Mouse (Mus musculus): ENCODE measurements around the gene Mylpf. TPM values are rescaled to one million over a fixed set of nuclear protein-coding genes. Genes with fewer than 3 reads are reported as not detected.

Gene Mylpf
- polyA plus RNA-seq, 1 experiment from 2014 or later = 37.5 TPM

- Histone ChIP-seq H3K4me2 (peak overlapping the region; percentile 88), H3K27me3 (ENCODE audit: control insufficient read depth, insufficient read depth, low read length) (no peaks in the 10 kb centered on the region), H3K9ac (ENCODE audit: low read depth, low read length) (no peak overlapping the region), H3K27ac (ENCODE audit: low read depth, low read length) (no peak overlapping the region), H3K36me3 (ENCODE audit: control insufficient read depth, insufficient read depth, low read length) (peaks cover 37% of the 10 kb centered on the region), H3K4me3 (ENCODE audit: low read depth, low read length) (0 out of 2 replicates have a peak overlapping the region, but pooled peaks have one; percentile 74), H3K9me3 (replicated peaks; ENCODE audit: control insufficient read depth, low read length) (no peaks in the 10 kb centered on the region), H3K4me1 (ENCODE audit: control insufficient read depth, insufficient read depth, low read length) (peaks cover 13% of the 10 kb centered on the region)
- WGBS (ENCODE audit: insufficient replicate concordance) = 91% methylated on average over 17 of the region's 17 CpGs
- no peak for ATAC-seq (replicated peaks; ENCODE audit: insufficient number of reproducible peaks, low FRiP score, low TSS enrichment)
Measured at GRCm38 (mm10) chr7:127194011-127194632, 14.6 kb upstream of the Mylpf start.

GRCm38 (mm10) chr7:127194633-127195029 lies 14.1 kb upstream of the Mylpf start:
- Histone ChIP-seq H3K27ac (ENCODE audit: low read depth, low read length) (no peak overlapping the region), H3K36me3 (ENCODE audit: control insufficient read depth, insufficient read depth, low read length) (peaks cover 41% of the 10 kb centered on the region)

GRCm38 (mm10) chr7:127195544-127196295 lies 13.0 kb upstream of the Mylpf start, which contains the start of gene Cd2bp2:
Gene Cd2bp2, minus strand, starts transcription at chr7:127196050.
- Histone ChIP-seq H3K27me3 (ENCODE audit: control insufficient read depth, insufficient read depth, low read length) (no peaks in the 10 kb centered on the region), H3K9me3 (replicated peaks; ENCODE audit: control insufficient read depth, low read length) (no peaks in the 10 kb centered on the region), H3K4me1 (ENCODE audit: control insufficient read depth, insufficient read depth, low read length) (peaks cover 13% of the 10 kb centered on the region), H3K27ac (ENCODE audit: low read depth, low read length) (peak within 1 kb of the TSS; percentile 91), H3K4me2 (peak within 1 kb of the TSS; percentile 88), H3K4me3 (ENCODE audit: low read depth, low read length) (peak within 1 kb of the TSS; percentile 74), H3K9ac (ENCODE audit: low read depth, low read length) (peak within 1 kb of the TSS; percentile 88), H3K36me3 (ENCODE audit: control insufficient read depth, insufficient read depth, low read length) (peaks cover 42% of the 10 kb centered on the region)
- under 1% methylated on average over 51 of the region's 51 CpGs for WGBS (ENCODE audit: insufficient replicate concordance)
- ATAC-seq (replicated peaks; ENCODE audit: insufficient number of reproducible peaks, low FRiP score, low TSS enrichment) = peak; percentile 92

More at GRCm38 (mm10) chr7:127194633-127195029, 14.1 kb upstream of the Mylpf start:
- ATAC-seq (replicated peaks; ENCODE audit: insufficient number of reproducible peaks, low FRiP score, low TSS enrichment) = no peak
- H3K4me3 ChIP-seq (ENCODE audit: low read depth, low read length) = peak overlapping the region; percentile 74
- no peaks in the 10 kb centered on the region for H3K27me3 ChIP-seq (ENCODE audit: control insufficient read depth, insufficient read depth, low read length)
- no peaks in the 10 kb centered on the region for H3K9me3 ChIP-seq (replicated peaks; ENCODE audit: control insufficient read depth, low read length)
- H3K9ac ChIP-seq (ENCODE audit: low read depth, low read length) = peak overlapping the region; percentile 83
- H3K4me2 ChIP-seq = peak overlapping the region; percentile 88
- WGBS (ENCODE audit: insufficient replicate concordance) = 72% methylated on average over 7 of the region's 7 CpGs
- H3K4me1 ChIP-seq (ENCODE audit: control insufficient read depth, insufficient read depth, low read length) = peaks cover 13% of the 10 kb centered on the region

GRCm38 (mm10) chr7:127196484-127196883 lies 12.2 kb upstream of the Mylpf start:
- WGBS (ENCODE audit: insufficient replicate concordance) = 51% methylated on average over 11 of the region's 11 CpGs
- peak overlapping the region; percentile 88 for H3K4me2 ChIP-seq
- peaks cover 13% of the 10 kb centered on the region for H3K4me1 ChIP-seq (ENCODE audit: control insufficient read depth, insufficient read depth, low read length)
- H3K4me3 ChIP-seq (ENCODE audit: low read depth, low read length) = peak overlapping the region; percentile 74
- H3K9me3 ChIP-seq (replicated peaks; ENCODE audit: control insufficient read depth, low read length) = no peaks in the 10 kb centered on the region
- H3K27ac ChIP-seq (ENCODE audit: low read depth, low read length) = peak overlapping the region; percentile 89
- ATAC-seq (replicated peaks; ENCODE audit: insufficient number of reproducible peaks, low FRiP score, low TSS enrichment) = no peak
- peak overlapping the region; percentile 88 for H3K9ac ChIP-seq (ENCODE audit: low read depth, low read length)
- H3K36me3 ChIP-seq (ENCODE audit: control insufficient read depth, insufficient read depth, low read length) = peaks cover 43% of the 10 kb centered on the region
- no peaks in the 10 kb centered on the region for H3K27me3 ChIP-seq (ENCODE audit: control insufficient read depth, insufficient read depth, low read length)

GRCm38 (mm10) chr7:127206606-127207005 lies 2.1 kb upstream of the Mylpf start:
- Histone ChIP-seq H3K4me1 (ENCODE audit: control insufficient read depth, insufficient read depth, low read length) (peaks cover 23% of the 10 kb centered on the region), H3K9ac (ENCODE audit: low read depth, low read length) (peak overlapping the region; percentile 93), H3K9me3 (replicated peaks; ENCODE audit: control insufficient read depth, low read length) (no peaks in the 10 kb centered on the region), H3K27ac (ENCODE audit: low read depth, low read length) (peak overlapping the region; percentile 93; the same call in 1 of the 2 replicates), H3K36me3 (ENCODE audit: control insufficient read depth, insufficient read depth, low read length) (peaks cover 8% of the 10 kb centered on the region; the same call in 1 of the 2 replicates), H3K27me3 (ENCODE audit: control insufficient read depth, insufficient read depth, low read length) (no peaks in the 10 kb centered on the region), H3K4me2 (peak overlapping the region; percentile 98), H3K4me3 (ENCODE audit: low read depth, low read length) (peak overlapping the region; percentile 94)
- no peak for ATAC-seq (replicated peaks; ENCODE audit: insufficient number of reproducible peaks, low FRiP score, low TSS enrichment)
- WGBS (ENCODE audit: insufficient replicate concordance) = 49% methylated on average over 2 of the region's 2 CpGs

- peak overlapping the region; percentile 93 for H3K27ac ChIP-seq (ENCODE audit: low read depth, low read length)
- H3K9ac ChIP-seq (ENCODE audit: low read depth, low read length) = peak overlapping the region; percentile 93
- H3K4me2 ChIP-seq = peak overlapping the region; percentile 98
- peaks cover 23% of the 10 kb centered on the region for H3K4me1 ChIP-seq (ENCODE audit: control insufficient read depth, insufficient read depth, low read length)
- no peaks in the 10 kb centered on the region for H3K27me3 ChIP-seq (ENCODE audit: control insufficient read depth, insufficient read depth, low read length)
- WGBS (ENCODE audit: insufficient replicate concordance) = under 1% methylated on average over 53 of the region's 53 CpGs
- H3K9me3 ChIP-seq (replicated peaks; ENCODE audit: control insufficient read depth, low read length) = no peaks in the 10 kb centered on the region
- peaks cover 6% of the 10 kb centered on the region; the same call in 1 of the 2 replicates for H3K36me3 ChIP-seq (ENCODE audit: control insufficient read depth, insufficient read depth, low read length)
- ATAC-seq (replicated peaks; ENCODE audit: insufficient number of reproducible peaks, low FRiP score, low TSS enrichment) = peak; percentile 8; the same call in 1 of the 2 replicates
- peak overlapping the region; percentile 94 for H3K4me3 ChIP-seq (ENCODE audit: low read depth, low read length)
Measured at GRCm38 (mm10) chr7:127207374-127208294, 1.1 kb upstream of the Mylpf start.

- Histone ChIP-seq H3K27me3 (ENCODE audit: control insufficient read depth, insufficient read depth, low read length) (no peaks in the 10 kb centered on the region), H3K9me3 (replicated peaks; ENCODE audit: control insufficient read depth, low read length) (no peaks in the 10 kb centered on the region), H3K4me2 (peak within 1 kb of the TSS; percentile 98), H3K27ac (ENCODE audit: low read depth, low read length) (peak within 1 kb of the TSS; percentile 93), H3K9ac (ENCODE audit: low read depth, low read length) (peak within 1 kb of the TSS; percentile 93), H3K4me3 (ENCODE audit: low read depth, low read length) (peak within 1 kb of the TSS; percentile 94), H3K4me1 (ENCODE audit: control insufficient read depth, insufficient read depth, low read length) (peaks cover 23% of the 10 kb centered on the region), H3K36me3 (ENCODE audit: control insufficient read depth, insufficient read depth, low read length) (0 out of 2 replicates have a peak, but pooled peaks cover 3% of the 10 kb centered on the region)
- ATAC-seq (replicated peaks; ENCODE audit: insufficient number of reproducible peaks, low FRiP score, low TSS enrichment) = peak; percentile 58
- under 1% methylated on average over 41 of the region's 44 CpGs for WGBS (ENCODE audit: insufficient replicate concordance)
Measured at GRCm38 (mm10) chr7:127208295-127208552, 466 bp upstream of the Mylpf start, which contains the start of gene Tbc1d10b. Gene Tbc1d10b, minus strand, starts transcription at chr7:127208468.

GRCm38 (mm10) chr7:127209851-127210250 lies 1.2 kb downstream of the Mylpf start:
- Histone ChIP-seq H3K9ac (ENCODE audit: low read depth, low read length) (no peak overlapping the region; the same call in 1 of the 2 replicates), H3K4me2 (peak overlapping the region; percentile 98), H3K4me1 (ENCODE audit: control insufficient read depth, insufficient read depth, low read length) (peaks cover 26% of the 10 kb centered on the region), H3K9me3 (replicated peaks; ENCODE audit: control insufficient read depth, low read length) (no peaks in the 10 kb centered on the region), H3K27me3 (ENCODE audit: control insufficient read depth, insufficient read depth, low read length) (no peaks in the 10 kb centered on the region), H3K4me3 (ENCODE audit: low read depth, low read length) (peak overlapping the region; percentile 94; the same call in 1 of the 2 replicates), H3K36me3 (ENCODE audit: control insufficient read depth, insufficient read depth, low read length) (no peaks in the 10 kb centered on the region), H3K27ac (ENCODE audit: low read depth, low read length) (peak overlapping the region; percentile 93)
- ATAC-seq (replicated peaks; ENCODE audit: insufficient number of reproducible peaks, low FRiP score, low TSS enrichment) = no peak
- 74% methylated on average over 5 of the region's 5 CpGs for WGBS (ENCODE audit: insufficient replicate concordance)
